Mouse (Mus musculus): ENCODE results near the gene Qrich2.

DNA sequence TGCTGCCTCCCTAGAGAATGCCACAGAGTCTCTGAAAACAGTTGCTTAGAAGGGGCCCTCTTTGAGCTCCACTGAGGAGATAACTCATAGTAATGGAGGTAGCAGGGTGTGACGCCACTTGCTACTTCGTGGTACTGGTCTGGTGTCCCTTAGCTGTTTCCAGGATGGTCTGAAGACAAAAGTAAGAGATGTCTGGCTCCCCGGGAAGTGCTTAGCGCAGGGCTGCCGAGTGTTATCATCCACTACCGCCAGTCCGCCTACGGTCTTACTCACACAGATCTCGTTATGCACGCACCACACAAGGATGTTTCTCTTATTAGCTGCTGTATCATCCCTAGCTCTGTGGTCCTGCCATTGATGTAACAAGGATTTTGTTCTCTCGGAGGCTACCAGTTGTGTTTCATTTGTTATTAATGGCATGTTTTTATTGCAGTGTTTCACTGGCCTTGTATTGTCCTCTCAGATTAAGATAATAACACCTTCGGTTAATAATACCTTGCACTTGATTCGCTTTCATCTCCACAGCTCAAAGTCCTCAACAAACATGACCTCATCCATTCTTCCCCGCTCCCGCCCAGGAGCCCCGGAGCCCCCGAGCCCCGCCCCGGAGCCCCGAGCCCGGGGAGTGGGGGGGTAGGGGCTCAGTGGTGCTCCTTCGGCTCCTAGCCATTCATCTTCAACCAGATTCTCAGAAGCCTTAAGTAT, 35.2 kb downstream of the Qrich2 start:
- TF ChIP-seq MAFK (IDR thresholded peaks at IDR 0.05; ENCODE audit: insufficient read depth, low read depth, low read length) (no peak), CHD2 (IDR thresholded peaks at IDR 0.05; ENCODE audit: low read depth, low read length) (no peak), ZNF384 (IDR thresholded peaks at IDR 0.05; ENCODE audit: low read depth, low read length) (no peak), HCFC1 (IDR thresholded peaks at IDR 0.05; ENCODE audit: borderline replicate concordance, insufficient read depth, low read length) (no peak), ZC3H11A (IDR thresholded peaks at IDR 0.05; ENCODE audit: borderline replicate concordance, low read depth, low read length) (no peak)
